Mouse (Mus musculus) gastrocnemius, postnatal 4 days (tissue): ENCODE results near the gene Ache. TPM values are rescaled to one million over a fixed set of nuclear protein-coding genes. Genes with fewer than 3 reads are reported as not detected.
A peak's percentile ranks its signal among the peaks of the same experiment; 100 is the strongest.
"Not testable (repeated sequence)": the region's sequence is repeated elsewhere in the genome, so short reads cannot be mapped to it uniquely, and the experiment has no call there.

Experiments used
- DNase-seq, 2 experiments: peaks; one replicate each; pipeline ENCODE4 v3.0.0; 2021 to 2022; ENCODE audit warnings: low spot score in 2 of 2, mixed read lengths in 2 of 2
- long read RNA-seq, 2 experiments: library from polyadenylated mRNA; stranded (forward); transcript quantifications; one replicate each; pipeline ENCODE4 v2.0.0; 2021
- total RNA-seq, 2 experiments: library from RNA; stranded (reverse); gene quantifications; 2 replicates each; pipeline ENCODE4 v1.2.3; 2021

The Ache gene
- 10 to 100 TPM; 68.5 to 78.9 TPM for total RNA-seq
- long read RNA-seq, experiment 1, transcript Ache-202 (5 exons, 2,176 nt): minor isoform, 29 of 118 reads
- long read RNA-seq, experiment 1, transcript Ache-201 (5 exons, 2,186 nt): major isoform, 49 of 118 reads
- long read RNA-seq, experiment 1, partial matches to known transcripts: 24 of 118 reads
- long read RNA-seq, experiment 1, other reads (novel, unspliced or antisense): 16 of 118 reads
- long read RNA-seq, experiment 2, transcript Ache-201 (5 exons, 2,186 nt): major isoform, 77 of 162 reads
- long read RNA-seq, experiment 2, transcript Ache-202 (5 exons, 2,176 nt): minor isoform, 26 of 162 reads
- long read RNA-seq, experiment 2, partial matches to known transcripts: 35 of 162 reads
- long read RNA-seq, experiment 2, other reads (novel, unspliced or antisense): 24 of 162 reads

- no peak for DNase-seq
Measured at GRCm38 (mm10) chr5:137287032-137287952, at the start of gene Ache. TSS of gene Ache (plus strand) at chr5:137287519.

GRCm38 (mm10) chr5:137263897-137264720, 23.2 kb upstream of the Ache start:
- DNase-seq: no peak

- no peak for DNase-seq
Measured at GRCm38 (mm10) chr5:137264787-137265186, 22.5 kb upstream of the Ache start.

- DNase-seq: no peak
Measured at GRCm38 (mm10) chr5:137268131-137268910, 19.0 kb upstream of the Ache start.

GRCm38 (mm10) chr5:137277360-137278342, 9.7 kb upstream of the Ache start:
- DNase-seq: no peak

- not testable (repeated sequence) for DNase-seq
Measured at GRCm38 (mm10) chr5:137284411-137284810, 2.9 kb upstream of the Ache start.

GRCm38 (mm10) chr5:137285045-137285444, 2.3 kb upstream of the Ache start:
- no peak for DNase-seq

- DNase-seq: no peak
Measured at GRCm38 (mm10) chr5:137285986-137286385, 1.3 kb upstream of the Ache start.

GRCm38 (mm10) chr5:137286655-137287031, 676 bp upstream of the Ache start:
- DNase-seq: peak; percentile 76 to 91

- no peak for DNase-seq
Measured at GRCm38 (mm10) chr5:137287953-137288743, 829 bp downstream of the Ache start.

GRCm38 (mm10) chr5:137288999-137289470, 1.7 kb downstream of the Ache start:
- peak in 1 of 2 experiments; percentile 47 for DNase-seq

- DNase-seq: no peak
Measured at GRCm38 (mm10) chr5:137289591-137290365, 2.5 kb downstream of the Ache start.

- DNase-seq: peak in 1 of 2 experiments; percentile 63
Measured at GRCm38 (mm10) chr5:137290677-137291076, 3.4 kb downstream of the Ache start.

GRCm38 (mm10) chr5:137291381-137291926, 4.1 kb downstream of the Ache start:
- DNase-seq: no peak

GRCm38 (mm10) chr5:137293282-137293681, 6.0 kb downstream of the Ache start:
- peak in 1 of 2 experiments; percentile 64 for DNase-seq

GRCm38 (mm10) chr5:137293839-137294743, 6.8 kb downstream of the Ache start, which contains the start of gene Ufsp1:
TSS of gene Ufsp1 (plus strand) at chr5:137294629.
- DNase-seq: peak; percentile 88 to 96
